Mouse (Mus musculus) ES-Bruce4 (cell line): ENCODE measurements around the gene Kcna5.

ENCODE experiments used
- CTCF ChIP-seq: IDR thresholded peaks from one replicate; pipeline ENCODE4 v1.8.1; 2011; ENCODE audit warnings: low read depth, low read length
- EP300 ChIP-seq: IDR thresholded peaks from 2 replicates; pipeline ENCODE4 v1.6.1; 2011; ENCODE audit warnings: low read depth, low read length; ENCODE audit not compliant: insufficient read depth
- POLR2A ChIP-seq: IDR thresholded peaks from one replicate; pipeline ENCODE4 v1.8.1; 2011; ENCODE audit warnings: low read length; ENCODE audit not compliant: insufficient read depth

DNA sequence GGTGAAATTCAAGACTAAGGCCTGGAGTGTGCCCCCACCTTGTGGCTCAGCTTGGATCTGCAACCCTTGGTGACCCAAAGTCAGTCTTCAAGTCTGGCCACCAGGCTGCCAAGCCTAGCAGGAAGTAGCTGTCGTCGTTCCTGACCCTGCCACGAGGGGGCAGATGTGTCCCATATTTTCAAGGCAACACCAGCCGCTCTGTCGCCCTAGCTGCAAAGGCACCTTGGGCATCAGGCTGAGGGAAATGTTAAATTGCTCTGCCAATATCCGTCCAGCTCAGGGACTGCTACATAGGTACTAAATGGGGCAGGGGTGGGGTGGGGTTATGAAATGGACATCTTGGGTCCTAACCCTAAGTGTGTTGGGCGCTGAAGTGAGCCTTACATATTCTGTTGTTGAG, 28.7 kb upstream of the Kcna5 start:
- TF ChIP-seq POLR2A = no peak
- TF ChIP-seq CTCF = peak; percentile 91
- no peak for TF ChIP-seq EP300
